Mouse (Mus musculus): ENCODE data around the gene Rnf157. TPM values are rescaled to one million over a fixed set of nuclear protein-coding genes. Genes with fewer than 3 reads are reported as not detected.

Rnf157 gene
- polyA plus RNA-seq, 1 experiment = 3.6 TPM

DNA sequence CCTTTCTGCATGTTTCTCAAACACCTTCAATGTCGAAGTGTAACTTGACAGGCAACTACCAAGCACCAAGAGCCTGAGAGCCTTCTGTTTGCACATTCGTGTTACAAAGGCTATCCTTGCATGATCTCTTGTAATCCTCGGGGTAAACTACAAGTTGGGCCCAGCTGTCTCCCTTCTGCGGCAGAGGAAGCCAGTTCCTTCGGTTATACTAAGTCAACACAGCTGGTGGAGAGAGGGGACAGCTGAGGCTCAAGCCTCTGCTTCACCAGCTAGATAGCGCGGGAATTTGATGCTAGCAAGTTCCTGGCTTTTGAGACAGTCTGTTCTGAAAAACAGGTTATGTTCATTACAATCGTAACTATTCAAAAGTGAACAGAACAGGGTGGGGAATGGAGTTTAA is 100.5 kb downstream of the Rnf157 start:
- H3K4me3 ChIP-seq (replicated peaks; ENCODE audit: extremely low read depth, low read depth, low read length) = no peak overlapping the region
- DNase-seq = no peak
- TF ChIP-seq CTCF (IDR thresholded peaks at IDR 0.05; ENCODE audit: insufficient read depth, low read length) = no peak
- no peaks in the 10 kb centered on the region for H3K4me1 ChIP-seq (ENCODE audit: control insufficient read depth, insufficient read depth, low read length)
- 37% methylated on average over 8 of the region's 8 CpGs for WGBS

DNA sequence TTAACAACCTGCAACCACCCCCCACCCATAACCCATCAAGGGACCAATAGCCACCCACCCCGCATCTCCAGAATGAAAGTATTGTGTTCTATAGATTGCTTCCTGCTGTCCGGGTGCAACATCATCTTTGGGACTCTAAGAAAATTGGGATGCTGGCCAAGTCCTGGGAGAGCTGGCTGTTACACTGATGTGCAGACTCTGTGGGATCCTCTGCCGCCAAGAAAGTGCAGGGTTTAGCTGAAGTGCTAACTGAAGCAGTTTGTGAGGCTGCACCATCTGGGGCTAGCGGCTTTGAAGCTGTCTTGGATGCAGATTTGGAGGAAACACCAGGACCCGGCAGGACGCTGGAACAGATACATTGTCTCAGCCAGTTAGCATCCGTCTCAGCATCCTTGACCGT is 101.7 kb downstream of the Rnf157 start:
- H3K4me1 ChIP-seq (ENCODE audit: control insufficient read depth, insufficient read depth, low read length) = no peaks in the 10 kb centered on the region
- TF ChIP-seq POLR2A (IDR thresholded peaks at IDR 0.05; ENCODE audit: borderline replicate concordance, extremely low read depth, low read depth, low read length) = no peak
- no peak for TF ChIP-seq CTCF (IDR thresholded peaks at IDR 0.05; ENCODE audit: insufficient read depth, low read length)
- no peak overlapping the region for H3K4me3 ChIP-seq (replicated peaks; ENCODE audit: extremely low read depth, low read depth, low read length)
- 37% methylated on average over 8 of the region's 8 CpGs for WGBS
- DNase-seq = no peak

GRCm38 (mm10) chr11:116309601-116310000 is 103.2 kb downstream of the Rnf157 start:
- no peak overlapping the region for H3K4me3 ChIP-seq (replicated peaks; ENCODE audit: extremely low read depth, low read depth, low read length)
- H3K4me1 ChIP-seq (ENCODE audit: control insufficient read depth, insufficient read depth, low read length) = peaks cover 5% of the 10 kb centered on the region; the same call in 1 of the 2 replicates
- 71% methylated on average over 3 of the region's 3 CpGs for WGBS
- no peak for DNase-seq
- TF ChIP-seq CTCF (IDR thresholded peaks at IDR 0.05; ENCODE audit: insufficient read depth, low read length) = no peak

DNA sequence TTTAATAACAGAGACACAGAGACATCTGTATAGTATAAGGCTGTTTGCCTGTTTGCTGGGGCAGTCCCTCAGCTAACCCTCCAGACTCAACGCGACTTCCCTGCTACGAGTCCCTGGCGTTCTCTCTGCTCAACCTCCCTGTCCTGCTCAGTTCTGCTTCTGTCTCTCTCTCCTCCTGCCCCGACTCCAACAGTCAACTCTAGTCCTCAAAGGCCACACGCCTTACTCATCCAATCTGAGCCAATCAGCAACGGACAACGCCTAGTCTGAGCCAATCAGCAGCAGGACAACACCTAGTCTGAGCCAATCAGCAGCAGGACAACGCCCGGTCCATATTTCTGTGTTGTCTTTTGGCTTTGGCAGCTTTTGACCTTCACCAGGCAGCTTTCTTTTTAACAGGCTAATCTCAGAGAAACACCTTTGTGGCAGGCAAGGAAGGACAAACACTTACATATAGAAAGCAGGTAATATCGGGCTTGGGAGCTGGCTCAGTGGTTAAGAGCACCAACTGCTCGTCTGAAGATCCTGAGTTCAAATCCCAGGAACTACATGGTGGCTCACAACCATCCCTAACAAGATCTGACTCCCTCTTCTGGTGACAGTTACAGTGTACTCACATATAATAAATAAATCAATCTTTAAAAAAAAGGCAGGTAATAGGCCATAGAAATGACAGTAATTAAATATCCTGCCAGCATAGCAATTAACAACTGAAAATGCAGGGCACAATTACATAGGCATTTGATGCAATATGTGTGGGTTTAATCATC is 104.9 kb downstream of the Rnf157 start:
- DNase-seq = no peak
- Histone ChIP-seq H3K4me3 (replicated peaks; ENCODE audit: extremely low read depth, low read depth, low read length) (no peak overlapping the region), H3K4me1 (ENCODE audit: control insufficient read depth, insufficient read depth, low read length) (peaks cover 5% of the 10 kb centered on the region; the same call in 1 of the 2 replicates)
- TF ChIP-seq CTCF (IDR thresholded peaks at IDR 0.05; ENCODE audit: insufficient read depth, low read length) = no peak
- TF ChIP-seq POLR2A (IDR thresholded peaks at IDR 0.05; ENCODE audit: borderline replicate concordance, extremely low read depth, low read depth, low read length) = no peak
- WGBS = 90% methylated on average over 12 of the region's 12 CpGs

GRCm38 (mm10) chr11:116307019-116307725 is 105.7 kb downstream of the Rnf157 start, which contains the start of gene Exoc7:
Exoc7 (minus strand) TSS chr11:116307233.
- 80% methylated on average over 10 of the region's 10 CpGs for WGBS
- H3K4me3 ChIP-seq (replicated peaks; ENCODE audit: extremely low read depth, low read depth, low read length) = peak within 1 kb of the TSS; percentile 88
- no peak for DNase-seq
- no peak for TF ChIP-seq POLR2A (IDR thresholded peaks at IDR 0.05; ENCODE audit: borderline replicate concordance, extremely low read depth, low read depth, low read length)
- H3K4me1 ChIP-seq (ENCODE audit: control insufficient read depth, insufficient read depth, low read length) = peaks cover 5% of the 10 kb centered on the region; the same call in 1 of the 2 replicates

DNA sequence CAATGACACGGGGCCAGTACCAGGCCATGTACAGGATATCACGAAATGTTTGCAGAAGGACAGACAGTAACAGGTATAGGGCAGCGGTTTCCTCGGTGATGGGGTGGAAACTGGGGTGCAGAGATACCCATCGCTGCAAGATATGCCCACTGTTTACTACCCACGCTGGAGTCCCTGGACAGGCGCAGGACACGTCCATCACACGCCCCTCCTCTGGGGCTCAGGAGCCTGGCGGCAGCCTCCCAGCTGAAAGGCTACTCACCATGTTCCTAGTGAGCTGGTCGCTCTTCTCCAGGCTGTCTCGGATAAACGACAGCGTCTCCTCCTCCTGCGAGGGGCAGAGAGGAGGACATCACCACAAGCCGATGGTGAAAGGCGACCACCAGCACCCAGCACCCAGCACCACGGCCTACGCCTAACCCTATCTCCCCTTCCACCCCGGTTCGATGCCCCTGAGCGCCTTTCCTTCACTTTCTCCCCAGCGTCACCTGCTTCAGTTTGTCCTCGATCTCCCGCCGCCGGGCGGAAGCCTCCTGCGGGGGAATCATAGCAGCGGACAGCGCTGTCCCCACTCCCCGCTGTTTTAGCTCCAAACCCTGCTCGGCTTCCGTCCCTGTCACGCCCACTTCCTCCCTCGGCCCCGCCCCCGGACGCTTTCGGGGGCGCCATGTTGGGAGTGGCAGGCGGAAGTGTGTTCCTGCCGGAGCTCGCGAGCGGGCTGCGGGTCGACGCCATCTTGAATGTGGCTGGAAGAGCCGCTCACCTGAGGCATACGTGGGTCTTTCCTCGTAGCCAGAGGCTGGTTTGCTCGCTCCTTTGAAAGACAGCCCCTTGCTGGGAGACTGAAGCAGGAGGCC is 106.5 kb downstream of the Rnf157 start:
- H3K4me1 ChIP-seq (ENCODE audit: control insufficient read depth, insufficient read depth, low read length) = peaks cover 5% of the 10 kb centered on the region; the same call in 1 of the 2 replicates
- TF ChIP-seq CTCF (IDR thresholded peaks at IDR 0.05; ENCODE audit: insufficient read depth, low read length) = no peak
- TF ChIP-seq POLR2A (IDR thresholded peaks at IDR 0.05; ENCODE audit: borderline replicate concordance, extremely low read depth, low read depth, low read length) = peak; percentile 54; the same call in 1 of the 2 replicates
- H3K4me3 ChIP-seq (replicated peaks; ENCODE audit: extremely low read depth, low read depth, low read length) = peak overlapping the region; percentile 88
- WGBS = under 1% methylated on average over 53 of the region's 53 CpGs
- DNase-seq = peak; percentile 91

GRCm38 (mm10) chr11:116305423-116305822 is 107.4 kb downstream of the Rnf157 start:
- TF ChIP-seq POLR2A (IDR thresholded peaks at IDR 0.05; ENCODE audit: borderline replicate concordance, extremely low read depth, low read depth, low read length) (no peak), CTCF (IDR thresholded peaks at IDR 0.05; ENCODE audit: insufficient read depth, low read length) (no peak)
- Histone ChIP-seq H3K4me3 (replicated peaks; ENCODE audit: extremely low read depth, low read depth, low read length) (no peak overlapping the region), H3K4me1 (ENCODE audit: control insufficient read depth, insufficient read depth, low read length) (peaks cover 5% of the 10 kb centered on the region; the same call in 1 of the 2 replicates)
- no peak for DNase-seq
- 95% methylated on average over 2 of the region's 2 CpGs for WGBS

GRCm38 (mm10) chr11:116298621-116299020 is 114.2 kb downstream of the Rnf157 start:
- WGBS = 96% methylated on average over 6 of the region's 6 CpGs
- no peak for TF ChIP-seq CTCF (IDR thresholded peaks at IDR 0.05; ENCODE audit: insufficient read depth, low read length)
- no peak for TF ChIP-seq POLR2A (IDR thresholded peaks at IDR 0.05; ENCODE audit: borderline replicate concordance, extremely low read depth, low read depth, low read length)
- DNase-seq = no peak
- no peak overlapping the region for H3K4me3 ChIP-seq (replicated peaks; ENCODE audit: extremely low read depth, low read depth, low read length)
- H3K4me1 ChIP-seq (ENCODE audit: control insufficient read depth, insufficient read depth, low read length) = no peaks in the 10 kb centered on the region

DNA sequence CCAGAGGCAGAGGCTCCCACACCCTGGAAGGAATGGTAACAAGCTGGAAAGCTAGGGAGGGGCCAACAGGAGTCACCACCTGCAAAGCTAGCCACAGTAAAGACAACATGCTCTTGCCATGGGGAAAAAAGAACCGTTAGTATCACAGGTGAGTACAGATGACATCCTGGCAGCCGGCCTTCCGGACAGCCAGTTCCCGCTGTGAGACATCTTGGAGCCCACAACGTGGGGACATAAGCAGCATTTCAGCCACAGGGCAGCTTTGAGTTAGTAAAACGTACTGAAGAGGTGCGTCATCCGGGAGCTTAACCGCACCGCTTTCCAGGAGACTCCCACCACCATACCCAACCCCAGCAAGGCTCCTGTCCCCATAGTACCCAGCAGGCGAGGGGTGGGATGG is 114.6 kb downstream of the Rnf157 start:
- no peak for TF ChIP-seq POLR2A (IDR thresholded peaks at IDR 0.05; ENCODE audit: borderline replicate concordance, extremely low read depth, low read depth, low read length)
- TF ChIP-seq CTCF (IDR thresholded peaks at IDR 0.05; ENCODE audit: insufficient read depth, low read length) = no peak
- WGBS = 92% methylated on average over 11 of the region's 11 CpGs
- Histone ChIP-seq H3K4me1 (ENCODE audit: control insufficient read depth, insufficient read depth, low read length) (no peaks in the 10 kb centered on the region), H3K4me3 (replicated peaks; ENCODE audit: extremely low read depth, low read depth, low read length) (no peak overlapping the region)
- no peak for DNase-seq

Data from lung, adult 2 months (tissue).